Mouse (Mus musculus) limb, embryonic 12.5 days (tissue): Measurements from ENCODE around the gene Khdrbs1. TPM values are rescaled to one million over a fixed set of nuclear protein-coding genes. Genes with fewer than 3 reads are reported as not detected.

Experiments
- ATAC-seq: fragments of 200-750 bp; cut with Nextera tagmentation; 2 replicates; pipeline ENCODE4 v1.8.0; 2017; ENCODE audit warnings: low read depth, moderate TSS enrichment; ENCODE audit not compliant: insufficient number of reproducible peaks, insufficient read depth, low FRiP score, low TSS enrichment
- H3K27ac ChIP-seq: fragments of 300-500 bp; sonication (generic); 2 replicates; pipeline ENCODE4 v1.5.1; 2016; ENCODE audit warnings: mild to moderate bottlenecking, moderate library complexity
- H3K27me3 ChIP-seq: fragments of 300-500 bp; sonication (generic); 2 replicates; pipeline ENCODE4 v1.6.1; 2016; ENCODE audit warnings: mild to moderate bottlenecking, moderate library complexity
- H3K36me3 ChIP-seq: fragments of 300-500 bp; sonication (generic); 2 replicates; pipeline ENCODE4 v1.6.1; 2016; ENCODE audit warnings: mild to moderate bottlenecking, moderate library complexity
- H3K4me1 ChIP-seq: fragments of 300-500 bp; sonication (generic); replicated peaks from 2 replicates; pipeline ENCODE4 v1.6.1; 2016
- H3K4me2 ChIP-seq: fragments of 300-500 bp; sonication (generic); 2 replicates; pipeline ENCODE4 v1.6.1; 2016; ENCODE audit warnings: mild to moderate bottlenecking, moderate library complexity
- H3K4me3 ChIP-seq: fragments of 300-500 bp; sonication (generic); replicated peaks from 2 replicates; pipeline ENCODE4 v1.5.1; 2016; ENCODE audit warnings: mild to moderate bottlenecking
- H3K9ac ChIP-seq: fragments of 300-500 bp; sonication (generic); replicated peaks from 2 replicates; pipeline ENCODE4 v1.6.1; 2016; ENCODE audit warnings: mild to moderate bottlenecking, moderate library complexity
- H3K9me3 ChIP-seq: fragments of 300-500 bp; sonication (generic); 2 replicates; pipeline ENCODE4 v1.6.1; 2016; ENCODE audit warnings: mild to moderate bottlenecking, moderate library complexity
- WGBS: fragments of 180-500 bp; shearing (Covaris S2); methylation state at CpG from one replicate; pipeline ENCODE4 v1.1.7; 2016; 5-methylcytosine and 5-hydroxymethylcytosine counted together
- microRNA-seq: library from miRNA; unstranded; fragments of <30 nt; microRNA quantifications from one replicate; pipeline ENCODE4, GENCODE M21; 2017
- polyA plus RNA-seq: library from polyadenylated mRNA; unstranded; fragments of >200 nt; fragmentation: Nextera tagmentation; extraction: Ambion mirVana; gene quantifications from 2 replicates; pipeline ENCODE4 v1.2.1, GENCODE M21; 2016

Khdrbs1 gene
- polyA plus RNA-seq, 1 experiment from 2014 or later, result 204 TPM

DNA sequence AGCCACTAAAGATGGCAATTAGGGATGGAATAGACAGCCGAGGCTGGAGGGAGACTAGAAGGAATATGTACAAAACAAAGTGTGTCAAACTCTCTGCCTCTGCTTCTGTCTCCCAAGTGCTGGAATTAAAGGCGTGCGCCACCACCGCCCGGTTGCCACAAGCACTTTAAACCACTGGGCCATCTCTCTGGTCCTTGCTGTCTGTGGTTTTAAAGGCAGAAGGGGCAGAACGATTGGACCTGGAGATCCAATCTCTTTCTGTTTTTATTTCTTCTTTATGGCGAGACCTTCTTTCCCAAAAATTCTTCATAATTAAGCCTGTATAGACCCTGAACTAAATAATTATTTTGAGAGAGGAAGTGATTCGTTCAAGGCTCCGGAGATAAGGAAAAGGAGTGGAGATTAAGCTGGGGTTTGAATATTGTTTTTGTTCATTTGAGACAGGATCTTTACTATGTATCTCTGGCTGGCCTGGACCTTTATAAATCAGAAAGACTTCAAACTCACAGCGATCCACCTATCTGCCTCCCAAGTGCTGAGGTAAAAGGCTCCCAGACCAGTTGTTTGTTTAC lies 69.1 kb downstream of the Khdrbs1 start:
- H3K4me3 ChIP-seq, result peak overlapping the region; percentile 99
- peaks cover 18% of the 10 kb centered on the region for H3K4me1 ChIP-seq
- peak overlapping the region; percentile 91 for H3K4me2 ChIP-seq
- H3K9ac ChIP-seq, result peak overlapping the region; percentile 94; the same call in 1 of the 2 replicates
- peaks cover 35% of the 10 kb centered on the region for H3K36me3 ChIP-seq
- H3K9me3 ChIP-seq, result no peaks in the 10 kb centered on the region
- peak; percentile 38; the same call in 1 of the 2 replicates for ATAC-seq
- H3K27me3 ChIP-seq, result no peaks in the 10 kb centered on the region
- H3K27ac ChIP-seq, result peak overlapping the region; percentile 95; the same call in 1 of the 2 replicates
- WGBS, result 9% methylated on average over 10 of the region's 10 CpGs

GRCm38 (mm10) chr4:129672083-129672877 lies 69.8 kb downstream of the Khdrbs1 start, which contains the start of gene Kpna6:
Gene Kpna6 (minus strand): TSS chr4:129672767.
- H3K4me1 ChIP-seq, result peaks cover 18% of the 10 kb centered on the region
- H3K4me2 ChIP-seq, result peak within 1 kb of the TSS; percentile 91
- peaks cover 34% of the 10 kb centered on the region for H3K36me3 ChIP-seq
- peak; percentile 90 for ATAC-seq
- no peaks in the 10 kb centered on the region for H3K27me3 ChIP-seq
- peak within 1 kb of the TSS; percentile 94 for H3K9ac ChIP-seq
- no peaks in the 10 kb centered on the region for H3K9me3 ChIP-seq
- peak within 1 kb of the TSS; percentile 95 for H3K27ac ChIP-seq
- H3K4me3 ChIP-seq, result peak within 1 kb of the TSS; percentile 99
- WGBS, result under 1% methylated on average over 65 of the region's 65 CpGs

GRCm38 (mm10) chr4:129671491-129672082 lies 70.5 kb downstream of the Khdrbs1 start:
- ATAC-seq, result no peak
- H3K9me3 ChIP-seq, result no peaks in the 10 kb centered on the region
- H3K4me3 ChIP-seq, result peak overlapping the region; percentile 99

GRCm38 (mm10) chr4:129662255-129662813 lies 79.8 kb downstream of the Khdrbs1 start:
- H3K27ac ChIP-seq, result no peak overlapping the region
- H3K9me3 ChIP-seq, result no peaks in the 10 kb centered on the region
- H3K9ac ChIP-seq, result no peak overlapping the region
- peaks cover 10% of the 10 kb centered on the region for H3K4me1 ChIP-seq
- H3K4me2 ChIP-seq, result no peak overlapping the region
- no peaks in the 10 kb centered on the region for H3K27me3 ChIP-seq
- H3K4me3 ChIP-seq, result no peak overlapping the region
- ATAC-seq, result no peak
- peaks cover 70% of the 10 kb centered on the region for H3K36me3 ChIP-seq
- 80% methylated on average over 3 of the region's 3 CpGs for WGBS

More at GRCm38 (mm10) chr4:129671491-129672082, 70.5 kb downstream of the Khdrbs1 start:
- peak overlapping the region; percentile 91 for H3K4me2 ChIP-seq
- H3K4me1 ChIP-seq, result peaks cover 18% of the 10 kb centered on the region
- 9% methylated on average over 12 of the region's 12 CpGs for WGBS
- H3K27ac ChIP-seq, result peak overlapping the region; percentile 95
- no peaks in the 10 kb centered on the region for H3K27me3 ChIP-seq
- peak overlapping the region; percentile 94 for H3K9ac ChIP-seq
- peaks cover 33% of the 10 kb centered on the region for H3K36me3 ChIP-seq

DNA sequence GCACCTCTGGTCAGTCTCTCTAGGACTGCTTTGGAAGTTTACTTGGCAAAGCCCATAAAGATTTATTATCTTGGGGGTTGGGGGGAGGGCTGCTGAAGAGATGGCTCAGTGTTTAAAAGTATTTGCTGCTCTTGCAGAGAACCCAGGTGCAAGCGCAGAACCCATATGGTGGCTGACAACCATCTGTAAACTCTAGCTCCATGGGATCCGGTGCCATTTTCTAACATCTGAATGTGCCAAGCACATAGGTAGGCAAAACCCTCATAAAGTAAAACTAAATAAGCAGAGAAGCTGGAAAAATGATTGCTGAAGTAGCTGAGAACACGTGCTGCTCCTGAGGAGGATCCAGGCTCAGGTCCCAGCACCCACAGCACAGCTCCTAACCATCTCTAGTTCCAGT lies 80.5 kb downstream of the Khdrbs1 start:
- Histone ChIP-seq H3K9me3 (no peaks in the 10 kb centered on the region), H3K27ac (no peak overlapping the region), H3K9ac (no peak overlapping the region), H3K4me3 (no peak overlapping the region), H3K4me1 (peaks cover 10% of the 10 kb centered on the region), H3K27me3 (no peaks in the 10 kb centered on the region), H3K4me2 (no peak overlapping the region), H3K36me3 (peaks cover 71% of the 10 kb centered on the region)
- 66% methylated on average over 3 of the region's 3 CpGs for WGBS
- ATAC-seq, result no peak

GRCm38 (mm10) chr4:129654770-129655169 lies 87.3 kb downstream of the Khdrbs1 start:
- Histone ChIP-seq H3K4me3 (no peak overlapping the region), H3K9ac (no peak overlapping the region), H3K27me3 (no peaks in the 10 kb centered on the region), H3K36me3 (peaks cover 96% of the 10 kb centered on the region), H3K4me2 (no peak overlapping the region), H3K27ac (no peak overlapping the region), H3K9me3 (no peaks in the 10 kb centered on the region), H3K4me1 (no peaks in the 10 kb centered on the region)
- WGBS, result 96% methylated on average over 14 of the region's 14 CpGs
- ATAC-seq, result no peak

Small RNAs within 50 kb of the gene (microRNA-seq; reads per million reads assigned to microRNA genes)
- gene Gm28017 (not detected), gene Mir7016 (2.3 reads per million, percentile 2 among the genes with 10 or more reads in this experiment)

Other genes with a start within 250 kb of the Khdrbs1 start
- 1,451 and 1,538 TPM in 2 replicates for gene Marcksl1, start 228.7 kb downstream of the Khdrbs1 start, polyA plus RNA-seq
- gene Hdac1, start 199.6 kb downstream of the Khdrbs1 start, polyA plus RNA-seq, result 278 and 292 TPM in 2 replicates
- gene Lck, start 168.7 kb downstream of the Khdrbs1 start, polyA plus RNA-seq, result 12.4 and 17.0 TPM in 2 replicates
- gene Fam167b, start 163.8 kb downstream of the Khdrbs1 start, polyA plus RNA-seq, result 3.4 and 4.1 TPM in 2 replicates
- gene Eif3i, start 141.7 kb downstream of the Khdrbs1 start, polyA plus RNA-seq, result 259 and 264 TPM in 2 replicates
- gene Tmem234, start 141.6 kb downstream of the Khdrbs1 start, polyA plus RNA-seq, result 187 and 190 TPM in 2 replicates
- gene Dcdc2b, start 128.0 kb downstream of the Khdrbs1 start, polyA plus RNA-seq, result 2.3 and 2.7 TPM in 2 replicates
- 31.8 and 32.5 TPM in 2 replicates for gene Iqcc, start 123.2 kb downstream of the Khdrbs1 start, polyA plus RNA-seq
- gene Ccdc28b, start 118.4 kb downstream of the Khdrbs1 start, polyA plus RNA-seq, result 52.0 and 53.6 TPM in 2 replicates
- 106 and 109 TPM in 2 replicates for gene Txlna, start 101.2 kb downstream of the Khdrbs1 start, polyA plus RNA-seq
- 13.9 and 18.0 TPM in 2 replicates for gene Kpna6, start 69.5 kb downstream of the Khdrbs1 start, polyA plus RNA-seq
- gene Tmem39b, start 45.5 kb downstream of the Khdrbs1 start, polyA plus RNA-seq, result 15.4 and 16.8 TPM in 2 replicates
- gene Ptp4a2, start 68.9 kb upstream of the Khdrbs1 start, polyA plus RNA-seq, result 327 and 335 TPM in 2 replicates
- not detected in 2 replicates for gene Spocd1, start 186.9 kb upstream of the Khdrbs1 start, polyA plus RNA-seq
- 3.1 and 3.6 TPM in 2 replicates for gene Adgrb2, start 242.6 kb upstream of the Khdrbs1 start, polyA plus RNA-seq